Mouse (Mus musculus) ES-E14 (cell line): ENCODE measurements around the gene Hspa1a. TPM values are rescaled to one million over a fixed set of nuclear protein-coding genes. Genes with fewer than 3 reads are reported as not detected.

Source experiments
- DNase-seq: peaks from one replicate; pipeline ENCODE4 v3.0.0-alpha.2; 2013; ENCODE audit warnings: low read depth, low spot score
- H3K27ac ChIP-seq: 2 replicates; pipeline ENCODE4 v1.5.1; 2012; ENCODE audit warnings: low read depth, mild to moderate bottlenecking, low read length, moderate library complexity, mixed read lengths; ENCODE audit not compliant: poor library complexity, insufficient read depth, severe bottlenecking
- H3K36me3 ChIP-seq: 2 replicates; pipeline ENCODE4 v1.6.1; 2012; ENCODE audit warnings: mild to moderate bottlenecking, low read length, moderate library complexity, mixed read lengths; ENCODE audit not compliant: control insufficient read depth, poor library complexity, insufficient read depth, severe bottlenecking
- H3K4me1 ChIP-seq, 2 experiments: fragments of 150-350 bp in 1 of 2; sonication (generic) in 1 of 2; 2 replicates each; pipeline ENCODE4 v1.6.1; 2012; ENCODE audit warnings: low read length in 2 of 2, mild to moderate bottlenecking in 1 of 2, mixed read lengths in 1 of 2; ENCODE audit not compliant: control insufficient read depth in 2 of 2, insufficient read depth in 2 of 2, poor library complexity in 1 of 2
- H3K4me3 ChIP-seq, 2 experiments: fragments of 150-350 bp in 1 of 2; sonication (generic) in 1 of 2; 2 replicates each; pipeline ENCODE4 v1.5.1; 2012; ENCODE audit warnings: low read length in 2 of 2, low read depth in 1 of 2, mild to moderate bottlenecking in 1 of 2, mixed read lengths in 1 of 2; ENCODE audit not compliant: insufficient read depth in 1 of 2, poor library complexity in 1 of 2, severe bottlenecking in 1 of 2
- H3K9ac ChIP-seq: 2 replicates; pipeline ENCODE4 v1.6.1; 2012; ENCODE audit warnings: low read depth, mild to moderate bottlenecking, low read length, mixed read lengths; ENCODE audit not compliant: poor library complexity, insufficient read depth, severe bottlenecking
- H3K9me3 ChIP-seq: fragments of 150-350 bp; sonication (generic); 2 replicates; pipeline ENCODE4 v1.6.1; 2012; ENCODE audit warnings: low read depth, mild to moderate bottlenecking, low read length; ENCODE audit not compliant: control insufficient read depth, insufficient read depth
- CHD2 ChIP-seq: IDR thresholded peaks from 2 replicates; pipeline ENCODE4 v1.6.1; 2014; ENCODE audit warnings: mild to moderate bottlenecking, low read depth, low read length, inconsistent platforms
- HCFC1 ChIP-seq: IDR thresholded peaks from 2 replicates; pipeline ENCODE4 v1.6.1; 2012; ENCODE audit warnings: low read length, inconsistent platforms, borderline replicate concordance; ENCODE audit not compliant: insufficient read depth
- MAFK ChIP-seq: IDR thresholded peaks from 2 replicates; pipeline ENCODE4 v1.6.1; 2014; ENCODE audit warnings: mild to moderate bottlenecking, low read depth, low read length, inconsistent platforms; ENCODE audit not compliant: insufficient read depth
- ZC3H11A ChIP-seq: IDR thresholded peaks from 2 replicates; pipeline ENCODE4 v1.6.1; 2012; ENCODE audit warnings: low read depth, mild to moderate bottlenecking, inconsistent platforms, low read length, borderline replicate concordance
- ZNF384 ChIP-seq: IDR thresholded peaks from 2 replicates; pipeline ENCODE4 v1.6.1; 2012; ENCODE audit warnings: low read depth, low read length, inconsistent platforms
- in situ Hi-C, 2 experiments: fragments of 600-800 bp; cut with MboI; formaldehyde crosslinking; loops; one replicate each; pipeline ENCODE4 v1.15.1; 2025; ENCODE audit warnings: low sequenced_read_pairs in 2 of 2, inconsistent platforms in 1 of 2; ENCODE audit not compliant: unreplicated experiment in 2 of 2
- total RNA-seq: library from RNA; depleted of rRNA; stranded (reverse); fragments of 300-350 nt; gene quantifications from 2 replicates; pipeline ENCODE4 v1.2.3, GENCODE M21; 2012

Gene Hspa1a
- total RNA-seq, 1 experiment = 5.9 TPM

- TF ChIP-seq ZC3H11A (no peak), HCFC1 (no peak), CHD2 (no peak), MAFK (no peak), ZNF384 (no peak)
- in situ Hi-C loops = loop anchor here in 1 of 2 experiments (25.0 kb wide), 1 partner anchor 94 kb away; the partner anchor contains the start of genes Csnk2b, Gpank1, Ly6g5b and Ly6g5c
- DNase-seq = no peak
- H3K9ac ChIP-seq = no peak overlapping the region
- H3K36me3 ChIP-seq = peaks cover 35% of the 10 kb centered on the region
- H3K27ac ChIP-seq = no peak overlapping the region
- H3K9me3 ChIP-seq = no peaks in the 10 kb centered on the region
- peaks cover 2 to 14% of the 10 kb centered on the region in 2 experiments; a peak in 2 of 4 replicates for H3K4me1 ChIP-seq
- H3K4me3 ChIP-seq = no peak overlapping the region
Measured at GRCm38 (mm10) chr17:35018171-35018570, 46.2 kb upstream of the Hspa1a start.

- Histone ChIP-seq H3K9ac (no peak overlapping the region), H3K36me3 (peaks cover 40% of the 10 kb centered on the region), H3K4me1 (peaks cover 2 to 14% of the 10 kb centered on the region in 2 experiments; a peak in 2 of 4 replicates), H3K9me3 (no peaks in the 10 kb centered on the region), H3K4me3 (no peak overlapping the region), H3K27ac (no peak overlapping the region)
- no peak for DNase-seq
- no peak for TF ChIP-seq CHD2
- TF ChIP-seq HCFC1 = no peak
- no peak for TF ChIP-seq ZNF384
- TF ChIP-seq MAFK = no peak
- no peak for TF ChIP-seq ZC3H11A
- in situ Hi-C loops = loop anchor here in 1 of 2 experiments (25.0 kb wide), 1 partner anchor 95 kb away; the partner anchor contains the start of genes Csnk2b, Gpank1, Ly6g5b and Ly6g5c
Measured at GRCm38 (mm10) chr17:35017706-35018030, 45.7 kb upstream of the Hspa1a start.

DNA sequence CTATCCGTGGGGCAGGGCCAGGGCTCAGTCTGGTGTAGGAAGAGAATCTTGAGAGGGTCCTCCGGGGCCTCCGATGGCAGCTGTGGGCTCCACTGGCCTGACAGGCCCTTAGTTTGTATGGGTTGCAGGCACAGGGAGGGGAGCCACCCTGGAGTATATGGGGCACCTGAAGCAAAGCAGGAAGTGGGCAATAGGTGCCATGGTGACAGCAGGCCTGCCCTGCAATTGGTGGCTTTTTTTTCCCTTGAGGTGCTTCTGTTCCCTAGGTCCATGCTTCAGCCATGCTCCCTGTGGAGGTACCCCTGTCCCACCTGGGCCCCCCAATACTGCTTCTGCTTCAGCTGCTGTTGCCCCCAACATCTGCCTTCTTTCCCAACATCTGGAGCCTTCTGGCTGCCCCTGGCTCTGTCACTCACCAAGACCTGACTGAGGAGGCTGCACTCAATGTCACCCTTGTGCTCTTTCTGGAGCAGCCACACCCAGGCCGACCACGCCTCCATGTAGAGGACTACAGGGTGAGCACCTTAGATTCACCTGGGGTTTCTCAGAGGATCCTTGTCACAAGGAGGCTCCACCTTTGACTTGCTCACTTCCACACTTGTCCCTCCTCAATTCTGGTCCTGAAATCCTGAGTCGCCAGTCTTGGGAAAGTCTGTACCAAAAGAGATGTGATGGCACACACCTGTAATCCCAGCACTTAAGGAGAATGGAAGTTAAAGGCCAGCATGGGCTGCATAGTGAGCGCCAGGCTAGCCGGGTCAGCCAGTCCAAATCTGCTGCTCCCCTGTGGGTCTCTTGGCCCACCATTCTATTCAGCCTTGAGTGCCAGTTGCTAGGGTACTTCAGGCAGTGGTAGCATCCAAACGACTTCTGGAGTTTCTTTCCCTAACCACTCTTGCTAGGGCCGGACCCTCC is 45.1 kb upstream of the Hspa1a start:
- in situ Hi-C loops = loop anchor here in 1 of 2 experiments (25.0 kb wide), 1 partner anchor 95 kb away; the partner anchor contains the start of genes Csnk2b, Gpank1, Ly6g5b and Ly6g5c
- H3K4me3 ChIP-seq = no peak overlapping the region

GRCm38 (mm10) chr17:35016376-35016775 is 44.4 kb upstream of the Hspa1a start, which contains the start of gene Vwa7:
TSS of gene Vwa7 (plus strand) at chr17:35016579.
- H3K9me3 ChIP-seq = no peaks in the 10 kb centered on the region
- TF ChIP-seq HCFC1 = no peak
- TF ChIP-seq ZC3H11A = no peak
- TF ChIP-seq MAFK = no peak
- TF ChIP-seq CHD2 = no peak
- no peak for TF ChIP-seq ZNF384
- no peak within 1 kb of the TSS for H3K27ac ChIP-seq
- H3K4me1 ChIP-seq = peaks cover 0 to 10% of the 10 kb centered on the region in 2 experiments; a peak in 1 of 4 replicates
- H3K36me3 ChIP-seq = peaks cover 53% of the 10 kb centered on the region
- H3K9ac ChIP-seq = no peak within 1 kb of the TSS
- DNase-seq = no peak
- in situ Hi-C loops = loop anchor here in 1 of 2 experiments (25.0 kb wide), 1 partner anchor 96 kb away; the partner anchor contains the start of genes Csnk2b, Gpank1, Ly6g5b and Ly6g5c
- no peak within 1 kb of the TSS; a peak in 1 of 4 replicates for H3K4me3 ChIP-seq

More for the DNA sequence above, 45.1 kb upstream of the Hspa1a start:
- TF ChIP-seq CHD2 (no peak), HCFC1 (no peak), ZNF384 (no peak), MAFK (no peak), ZC3H11A (no peak)
- Histone ChIP-seq H3K9me3 (no peaks in the 10 kb centered on the region), H3K36me3 (peaks cover 47% of the 10 kb centered on the region), H3K9ac (no peak overlapping the region), H3K27ac (no peak overlapping the region), H3K4me1 (peaks cover 2 to 14% of the 10 kb centered on the region in 2 experiments; a peak in 2 of 4 replicates)
- no peak for DNase-seq
